Mouse (Mus musculus): ENCODE results near the gene Slc39a11. TPM values are rescaled to one million over a fixed set of nuclear protein-coding genes. Genes with fewer than 3 reads are reported as not detected.

Slc39a11 gene
- total RNA-seq, 4 experiments from 2014 or later: 32.5 to 40.2 (median 36.8) TPM

- no peak for DNase-seq
These were observed 371.6 kb downstream of the Slc39a11 start for GRCm38 (mm10) chr11:113278238-113278637.

GRCm38 (mm10) chr11:113277034-113277612, 372.8 kb downstream of the Slc39a11 start:
- DNase-seq: no peak

- DNase-seq: no peak
These were observed 373.4 kb downstream of the Slc39a11 start for GRCm38 (mm10) chr11:113276518-113276917.

GRCm38 (mm10) chr11:113274037-113274436, 375.8 kb downstream of the Slc39a11 start:
- DNase-seq: no peak

- DNase-seq: no peak
These were observed 378.0 kb downstream of the Slc39a11 start for GRCm38 (mm10) chr11:113271857-113272256.

- DNase-seq: no peak
These were observed 381.0 kb downstream of the Slc39a11 start for GRCm38 (mm10) chr11:113268831-113269319.

GRCm38 (mm10) chr11:113267516-113268230, 382.2 kb downstream of the Slc39a11 start:
- no peak for DNase-seq

- no peak for DNase-seq
These were observed 383.2 kb downstream of the Slc39a11 start for GRCm38 (mm10) chr11:113266706-113267105.

GRCm38 (mm10) chr11:113265567-113265966, 384.3 kb downstream of the Slc39a11 start:
- no peak for DNase-seq

- DNase-seq: no peak
These were observed 385.9 kb downstream of the Slc39a11 start for GRCm38 (mm10) chr11:113263971-113264370.

- no peak for DNase-seq
These were observed 387.8 kb downstream of the Slc39a11 start for GRCm38 (mm10) chr11:113262062-113262461.

GRCm38 (mm10) chr11:113261421-113261820, 388.5 kb downstream of the Slc39a11 start:
- DNase-seq: no peak

- no peak for DNase-seq
These were observed 390.0 kb downstream of the Slc39a11 start for GRCm38 (mm10) chr11:113259712-113260382.

- no peak for DNase-seq
These were observed 391.9 kb downstream of the Slc39a11 start for GRCm38 (mm10) chr11:113258016-113258415.

GRCm38 (mm10) chr11:113254653-113255052, 395.2 kb downstream of the Slc39a11 start:
- no peak for DNase-seq

- no peak for DNase-seq
These were observed 396.7 kb downstream of the Slc39a11 start for GRCm38 (mm10) chr11:113253169-113253568.

GRCm38 (mm10) chr11:113251172-113251571, 398.7 kb downstream of the Slc39a11 start:
- DNase-seq: no peak

- DNase-seq: no peak
These were observed 403.4 kb downstream of the Slc39a11 start for GRCm38 (mm10) chr11:113246475-113246874.

GRCm38 (mm10) chr11:113245666-113246065, 404.2 kb downstream of the Slc39a11 start:
- DNase-seq: no peak

- DNase-seq: no peak
These were observed 415.4 kb downstream of the Slc39a11 start for GRCm38 (mm10) chr11:113234432-113234831.

- DNase-seq: no peak
These were observed 417.8 kb downstream of the Slc39a11 start for GRCm38 (mm10) chr11:113232049-113232448.

- no peak for DNase-seq
These were observed 419.3 kb downstream of the Slc39a11 start for GRCm38 (mm10) chr11:113230410-113231132.

GRCm38 (mm10) chr11:113225748-113226147, 424.1 kb downstream of the Slc39a11 start:
- DNase-seq: no peak

All from adrenal gland, adult 8-10 months (tissue).